Mouse (Mus musculus) layer of hippocampus, postnatal 25 days (tissue): ENCODE measurements around the gene Susd6. TPM values are rescaled to one million over a fixed set of nuclear protein-coding genes. Genes with fewer than 3 reads are reported as not detected.

Experiments used
- DNase-seq, 2 experiments: peaks; one replicate each; pipeline ENCODE4 v3.0.0; 2022; ENCODE audit warnings: mixed read lengths in 2 of 2, low spot score in 1 of 2; ENCODE audit errors: extremely low spot score in 1 of 2
- total RNA-seq, 2 experiments: library from RNA; stranded (reverse); gene quantifications; 2 replicates each; pipeline ENCODE4 v1.2.3; 2021

The Susd6 gene
- total RNA-seq, 2 experiments from 2014 or later: 59.9 to 64.5 TPM

DNA sequence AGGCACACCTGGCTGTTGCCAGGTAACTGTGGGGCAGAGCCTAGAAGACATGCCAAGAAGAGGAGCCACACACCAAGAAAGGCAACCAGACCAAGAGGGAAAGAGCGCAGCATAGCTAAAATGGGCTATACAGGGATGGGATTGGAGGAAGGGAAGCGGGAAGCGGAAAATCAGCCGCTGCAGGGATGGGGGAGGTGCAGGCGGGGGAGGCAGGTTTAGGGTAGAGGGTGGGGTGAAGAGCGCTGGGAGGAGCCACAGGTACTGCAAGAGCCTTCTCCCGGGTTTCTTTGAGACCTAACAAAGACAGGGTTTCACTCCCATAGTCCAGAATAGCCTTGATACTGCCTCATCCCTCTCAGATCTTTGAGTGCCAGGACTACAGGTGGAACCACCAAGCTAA lies 132.6 kb downstream of the Susd6 start:
- DNase-seq: no peak

DNA sequence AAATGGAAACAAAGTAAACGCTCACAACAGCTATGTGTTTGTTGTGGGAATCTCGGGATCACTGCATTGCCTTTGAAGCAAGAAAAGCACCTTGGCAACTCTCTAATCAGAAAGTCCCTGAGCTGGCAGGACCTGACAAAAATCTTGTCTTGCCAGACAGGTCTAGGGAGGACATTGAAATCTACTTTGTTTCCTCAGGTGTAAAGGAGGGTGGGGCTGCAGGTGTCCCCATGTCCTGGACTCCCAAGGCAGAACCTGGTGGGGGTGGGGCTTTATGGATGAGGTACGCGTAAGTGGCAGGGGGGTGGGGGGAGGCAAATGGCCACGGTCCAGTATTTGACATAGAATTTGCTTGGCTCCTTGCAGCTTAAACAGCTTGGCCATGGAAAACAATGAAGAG lies 133.3 kb downstream of the Susd6 start:
- no peak for DNase-seq

DNA sequence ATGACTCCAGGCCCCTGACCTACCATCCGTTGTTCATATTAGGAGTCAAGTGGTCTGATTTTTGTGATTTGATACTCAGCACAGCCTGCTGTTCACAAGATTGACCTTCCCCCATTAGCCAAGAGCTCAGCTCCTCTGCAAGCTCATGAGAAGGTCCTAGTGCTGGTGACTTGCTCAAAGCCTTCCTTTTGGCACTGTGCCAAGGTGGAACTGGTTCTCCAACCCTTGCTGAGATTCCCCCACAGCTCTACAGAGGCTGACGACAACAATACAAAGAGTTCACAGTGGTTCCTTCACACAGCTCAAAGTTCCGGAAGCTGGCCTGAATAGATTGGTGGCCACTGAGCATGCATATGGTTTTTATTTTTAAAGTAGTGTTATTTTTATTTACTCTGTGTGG lies 133.9 kb downstream of the Susd6 start:
- DNase-seq: no peak

DNA sequence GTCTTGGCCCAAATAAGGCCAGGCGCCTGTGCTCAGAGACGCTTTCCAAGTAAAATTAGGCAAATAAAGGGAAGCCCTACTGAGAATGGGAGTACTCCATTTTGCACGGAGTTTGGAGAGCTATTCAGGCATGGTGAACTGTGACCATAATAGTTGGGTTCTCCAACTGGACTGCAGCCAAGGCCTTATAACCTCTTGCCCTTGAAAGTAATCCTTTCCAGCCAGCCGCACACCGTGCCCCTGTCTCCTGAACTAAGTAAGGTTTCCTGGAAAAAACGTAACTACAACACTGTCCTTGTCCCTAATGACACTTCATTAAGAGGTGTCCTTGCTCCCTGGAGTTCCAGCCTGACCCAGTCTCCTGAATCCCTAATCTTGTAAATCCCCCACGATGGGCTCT lies 135.6 kb downstream of the Susd6 start:
- DNase-seq: no peak

DNA sequence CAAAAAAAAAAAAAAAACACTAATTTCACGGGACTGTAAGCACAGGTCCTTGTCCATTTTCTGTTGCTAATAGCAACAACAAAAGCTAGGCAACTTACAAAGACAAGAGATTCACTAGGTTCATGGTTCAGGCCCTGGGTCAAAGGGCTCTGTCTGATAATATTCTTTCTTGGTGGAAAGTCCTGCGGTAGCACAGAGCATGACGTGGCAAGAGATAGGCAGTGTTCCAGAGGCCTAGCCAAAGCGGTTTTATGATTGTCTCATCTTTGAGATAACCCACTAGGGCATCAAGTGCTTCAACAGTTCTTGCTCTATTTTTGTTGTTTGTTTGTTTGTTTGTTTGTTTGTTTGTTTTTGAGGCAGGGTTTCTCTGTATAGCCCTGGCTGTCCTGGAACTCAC lies 136.2 kb downstream of the Susd6 start:
- DNase-seq: no peak

DNA sequence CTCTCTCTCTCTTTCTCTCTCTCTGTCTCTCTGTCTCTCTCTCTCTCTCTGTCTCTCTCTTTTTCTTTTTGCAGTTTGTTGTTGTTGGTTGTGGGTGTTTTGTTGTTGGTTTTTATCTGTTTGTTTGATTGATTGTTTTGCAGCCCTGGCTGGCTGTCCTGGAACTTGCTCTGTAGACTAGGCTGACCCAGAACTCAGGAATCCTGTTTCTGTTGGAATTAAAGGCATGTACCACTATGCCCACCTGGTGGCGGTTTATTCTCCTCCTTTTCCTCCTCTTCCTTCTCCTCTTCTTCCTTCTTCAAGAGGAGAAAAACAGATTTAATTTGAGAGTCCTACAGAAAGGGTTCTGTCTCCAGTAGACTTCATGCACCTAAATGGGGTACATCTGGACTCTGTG lies 137.2 kb downstream of the Susd6 start:
- DNase-seq: no peak

DNA sequence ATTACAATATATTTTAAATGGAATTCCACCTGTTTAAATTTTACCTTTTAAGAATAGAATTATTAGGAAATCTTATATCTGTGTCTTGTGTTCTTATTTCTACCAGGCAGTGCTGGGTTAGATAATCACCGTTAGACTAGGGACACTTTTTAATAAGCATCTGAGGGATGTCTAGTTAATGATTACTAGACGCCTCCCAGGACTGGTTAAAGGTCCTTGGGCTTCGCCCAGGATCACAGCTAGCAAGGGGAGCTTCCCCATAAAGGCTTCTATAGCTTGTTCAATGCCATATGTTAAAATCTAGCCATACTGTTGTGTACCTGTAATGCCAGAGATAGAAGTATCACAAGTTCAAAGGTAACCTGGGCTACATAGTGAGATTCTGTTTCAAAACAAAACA lies 138.6 kb downstream of the Susd6 start:
- DNase-seq: no peak

DNA sequence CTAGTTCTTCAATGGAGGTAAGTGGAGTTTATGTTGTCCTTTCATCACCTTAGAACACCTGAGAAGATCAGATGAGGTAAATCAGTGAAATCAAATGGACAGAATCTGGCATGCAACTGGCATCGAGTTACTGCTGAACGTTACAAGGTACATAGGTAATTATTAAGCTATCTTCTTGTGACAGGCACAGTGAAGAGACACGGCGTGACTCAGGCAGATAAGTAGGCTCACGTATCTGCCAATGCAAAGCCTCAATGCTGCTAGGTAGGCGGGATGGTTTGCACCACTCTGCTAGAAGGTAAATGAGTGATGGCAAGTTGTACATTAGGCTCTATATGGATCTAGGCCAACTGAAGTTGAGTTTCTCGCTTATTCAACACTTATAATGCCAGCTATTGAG lies 139.8 kb downstream of the Susd6 start:
- DNase-seq: no peak

Other genes starting within 250 kb of the Susd6 start
- gene Slc39a9, start 146.6 kb upstream of the Susd6 start, total RNA-seq: 10 to 100 TPM; 37.3 to 42.7 TPM
- gene Erh, start 146.2 kb upstream of the Susd6 start, total RNA-seq: 10 to 100 TPM; 37.0 to 42.8 TPM
- gene Plekhd1, start 97.9 kb upstream of the Susd6 start, total RNA-seq: 1 to 10 TPM; 6.2 to 7.5 TPM
- 10 to 100 TPM; 17.6 to 19.2 TPM for gene Ccdc177, start 29.8 kb upstream of the Susd6 start, total RNA-seq
- 100 to 1,000 TPM; 240 to 377 TPM for gene Srsf5, start 155.0 kb downstream of the Susd6 start, total RNA-seq
- not detected for gene Slc10a1, start 178.2 kb downstream of the Susd6 start, total RNA-seq
- gene Smoc1, start 236.3 kb downstream of the Susd6 start, total RNA-seq: 1 to 10 TPM; 5.9 to 7.6 TPM